Mouse (Mus musculus) spleen, postnatal 10 days (tissue): ENCODE measurements around the gene Gli2.

Source experiments
- DNase-seq, 2 experiments: peaks; one replicate each; pipeline ENCODE4 v3.0.0; 2021 to 2022; ENCODE audit warnings: low spot score in 2 of 2

Gli2 gene

DNA sequence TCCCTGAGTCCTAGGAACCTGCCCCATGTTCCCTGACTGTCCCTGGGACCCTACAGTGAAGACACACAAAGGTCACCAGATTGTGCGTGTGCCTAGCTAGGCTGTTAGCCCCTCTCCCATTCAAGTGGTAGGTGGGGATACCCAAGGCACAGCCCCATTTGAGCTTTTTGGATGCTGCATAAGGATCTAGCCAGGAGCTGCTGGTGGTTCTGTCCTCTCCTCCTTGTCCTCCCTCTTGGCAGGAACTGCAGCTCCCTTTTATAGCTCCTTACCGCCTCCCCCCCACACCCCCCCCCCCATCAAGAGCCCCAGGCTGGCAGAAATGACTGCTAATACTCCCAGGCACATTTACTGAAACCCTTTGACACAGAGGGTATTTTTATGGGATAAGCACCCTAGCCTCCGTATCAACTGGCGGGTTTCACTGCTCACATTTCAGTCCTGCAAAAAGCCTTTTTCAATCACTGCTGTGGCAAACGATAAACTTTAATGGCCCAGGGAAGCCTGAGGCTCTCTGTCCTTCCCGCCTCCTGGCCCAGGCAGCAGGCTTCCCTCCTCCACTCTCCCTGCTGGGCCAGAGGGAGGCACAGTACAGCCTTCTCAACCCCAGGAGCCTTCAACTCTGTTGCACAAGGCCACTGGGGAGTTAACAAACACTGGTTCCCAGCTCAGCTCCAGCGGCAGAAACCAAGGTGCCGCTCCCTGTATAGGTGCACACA, 151.4 kb downstream of the Gli2 start:
- no peak for DNase-seq

DNA sequence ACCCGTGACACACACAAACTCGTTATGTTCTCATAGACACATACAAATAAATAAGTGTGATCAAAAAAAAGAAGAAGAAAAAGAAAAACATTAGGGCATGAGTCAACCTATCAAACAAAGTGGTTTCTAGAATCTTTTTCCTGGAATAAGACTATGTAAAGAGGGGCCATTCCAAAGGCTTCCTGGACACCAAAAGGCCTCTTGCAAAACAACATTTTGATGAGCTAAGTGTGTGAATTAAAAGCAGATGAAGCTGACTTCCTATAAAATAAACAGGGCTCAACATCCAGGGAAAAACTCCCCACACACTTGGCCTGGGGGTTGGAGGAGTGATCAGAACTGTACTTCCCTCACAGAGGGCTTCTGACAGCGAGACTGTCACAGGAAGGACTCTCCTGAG, 155.1 kb downstream of the Gli2 start:
- DNase-seq, result no peak

GRCm38 (mm10) chr1:118895026-118895762, 158.2 kb downstream of the Gli2 start:
- DNase-seq, result no peak

DNA sequence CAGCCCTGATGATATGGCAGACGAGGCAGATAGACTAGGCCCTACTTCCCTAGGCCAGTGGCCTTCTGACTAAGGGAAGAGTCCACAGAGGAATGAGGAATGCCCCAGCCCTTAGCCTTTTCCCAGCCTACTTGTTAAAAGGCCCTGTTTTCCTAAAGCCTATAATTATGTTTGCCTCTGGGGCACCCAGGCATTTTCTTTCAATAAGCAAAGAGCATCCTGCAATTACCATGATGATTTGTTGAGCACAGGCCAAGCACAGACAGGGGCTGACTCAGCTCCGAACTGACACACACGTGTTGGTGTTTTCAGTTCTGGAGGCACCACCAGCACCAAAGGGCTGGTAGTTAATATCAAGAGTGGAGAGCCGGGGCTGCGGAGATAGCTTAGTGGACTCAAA, 162.0 kb downstream of the Gli2 start:
- no peak for DNase-seq

DNA sequence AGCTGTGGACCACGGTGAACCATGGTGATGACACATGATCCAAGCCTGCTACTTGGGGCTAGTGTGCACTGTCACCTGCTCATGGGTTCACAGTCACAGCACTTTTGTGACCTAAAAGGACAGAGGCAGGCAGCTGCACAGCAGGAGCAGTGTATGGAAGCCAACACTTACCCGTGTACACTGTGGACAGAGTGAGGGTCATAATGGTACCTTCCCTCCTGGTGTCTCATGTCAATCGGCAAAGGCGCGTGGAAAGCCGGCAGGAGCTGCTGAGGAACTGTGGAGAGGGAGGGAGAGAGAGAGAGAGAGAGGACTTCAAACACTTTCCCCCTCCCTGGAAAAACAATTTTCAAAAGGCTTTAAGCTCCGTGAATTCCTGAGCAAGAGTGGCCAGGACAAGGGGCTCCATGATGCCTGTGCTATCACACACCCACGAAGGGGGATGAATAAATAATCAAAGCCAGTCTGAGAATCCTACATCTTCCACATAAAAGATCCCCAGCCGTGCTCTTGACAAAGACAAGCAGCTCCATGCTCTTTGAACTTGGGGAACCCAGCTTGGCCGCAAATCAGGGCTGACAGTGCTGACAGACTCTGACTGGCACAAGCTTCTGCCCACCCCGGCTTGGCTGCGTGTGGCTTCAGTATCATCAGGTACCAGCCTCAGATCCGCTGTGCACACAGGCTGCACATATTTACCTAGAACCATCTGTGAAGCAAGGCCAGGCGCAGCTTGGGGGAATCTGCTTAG, 163.1 kb downstream of the Gli2 start:
- DNase-seq, result no peak

DNA sequence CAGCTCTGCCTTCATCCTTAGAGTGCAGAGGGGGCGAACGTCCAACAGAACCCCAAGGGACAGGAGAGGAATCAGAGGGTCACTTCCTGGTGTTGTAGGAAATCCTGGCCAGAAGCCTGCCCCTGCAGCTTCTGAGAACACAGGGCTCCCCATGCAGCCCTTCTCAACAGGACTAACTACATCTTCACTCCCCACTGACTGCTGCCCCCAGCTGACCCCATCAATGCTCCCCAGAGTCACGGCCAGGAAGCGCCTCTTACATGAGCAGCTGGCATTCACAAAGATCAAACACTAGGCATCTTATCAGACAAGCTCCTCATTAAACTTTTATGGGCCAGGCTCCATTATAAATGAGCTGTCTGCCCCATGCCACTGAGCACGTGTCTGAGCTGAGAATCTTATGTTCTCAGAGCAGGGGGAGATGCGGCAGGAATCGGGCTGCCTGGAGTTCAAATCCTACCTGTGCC, 172.6 kb downstream of the Gli2 start:
- no peak for DNase-seq

GRCm38 (mm10) chr1:118878291-118878690, 175.1 kb downstream of the Gli2 start:
- DNase-seq, result no peak

DNA sequence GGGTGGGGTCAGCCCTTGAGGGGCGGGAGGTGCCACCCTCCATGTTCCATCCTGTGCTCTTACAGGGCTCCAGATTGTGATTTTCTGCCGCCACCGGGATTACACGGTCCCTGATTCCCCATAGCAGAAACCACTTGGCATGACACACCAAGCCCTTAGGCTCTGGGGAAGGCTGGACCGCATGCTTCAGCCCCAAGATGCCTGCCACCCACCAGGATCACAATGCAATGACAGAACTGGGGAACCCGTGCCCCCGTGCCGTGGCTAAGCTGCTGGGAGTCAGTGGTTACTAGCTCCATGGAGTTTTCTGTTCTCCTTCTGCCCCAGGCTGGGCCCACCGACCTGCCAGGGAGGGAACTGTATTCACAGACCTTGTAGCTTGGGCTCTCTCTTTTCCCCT, 178.2 kb downstream of the Gli2 start:
- no peak for DNase-seq

GRCm38 (mm10) chr1:118873559-118873958, 179.9 kb downstream of the Gli2 start:
- DNase-seq, result no peak

DNA sequence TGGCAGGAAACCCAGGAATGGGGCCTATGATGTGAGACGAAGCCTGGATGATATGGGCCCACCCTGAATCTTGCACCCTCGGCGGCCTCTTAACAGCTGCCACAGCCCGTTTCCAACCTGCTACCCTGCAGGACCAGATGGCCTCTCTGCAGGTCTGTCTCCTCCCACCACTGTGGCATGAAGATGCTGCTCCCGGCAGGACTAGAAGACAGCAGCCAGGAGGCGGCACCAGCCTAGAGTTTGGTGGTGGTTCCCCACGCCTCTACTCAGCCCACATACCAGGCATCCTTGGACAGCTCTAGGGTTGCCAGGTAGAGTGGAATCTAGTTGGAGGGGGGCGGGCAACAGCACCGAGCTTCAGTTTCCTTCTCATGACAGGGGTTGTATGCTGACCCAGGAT, 188.7 kb downstream of the Gli2 start:
- DNase-seq, result no peak

- DNase-seq, result no peak
Observed at GRCm38 (mm10) chr1:118864031-118864430, 189.4 kb downstream of the Gli2 start.

- no peak for DNase-seq
Observed at GRCm38 (mm10) chr1:118858101-118858500, 195.3 kb downstream of the Gli2 start.

GRCm38 (mm10) chr1:118830658-118831057, 222.8 kb downstream of the Gli2 start:
- DNase-seq, result no peak

GRCm38 (mm10) chr1:118826614-118827013, 226.8 kb downstream of the Gli2 start:
- no peak for DNase-seq

DNA sequence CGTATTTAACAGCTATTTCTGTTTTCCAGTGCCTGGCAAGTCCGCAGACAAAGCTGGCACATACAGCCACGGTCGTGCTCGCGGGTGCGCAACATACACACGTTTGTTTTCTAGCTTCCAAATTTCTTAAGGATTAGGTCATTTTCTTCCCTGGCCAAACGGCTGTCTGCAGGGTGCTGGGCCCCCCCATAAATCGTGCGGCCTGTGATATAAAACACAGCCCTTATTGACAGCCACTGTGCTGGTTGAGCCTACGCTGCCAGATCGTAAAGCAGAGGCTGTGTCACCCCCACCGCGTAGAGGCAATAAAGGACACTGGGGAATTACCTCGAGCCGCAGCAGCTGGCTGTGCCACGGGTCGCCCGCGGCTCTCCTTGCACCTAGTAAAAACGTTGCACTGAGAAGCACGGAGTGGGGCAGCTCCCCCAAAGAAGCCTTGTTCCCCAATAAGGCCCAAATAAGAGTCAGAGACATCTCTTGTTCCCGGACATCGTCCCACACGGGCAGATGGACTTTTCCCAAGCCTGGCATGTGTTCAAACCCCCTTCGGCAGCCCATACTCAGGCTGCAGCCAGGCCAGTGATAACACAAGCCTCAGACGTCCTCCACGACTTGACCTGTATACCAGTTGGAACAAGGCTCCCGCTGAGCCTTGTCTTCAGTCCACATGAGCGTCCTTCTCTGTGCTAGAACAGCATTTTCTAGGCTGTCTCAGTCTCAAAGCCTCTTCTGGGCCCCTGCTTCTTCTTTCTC, 227.8 kb downstream of the Gli2 start:
- no peak for DNase-seq

GRCm38 (mm10) chr1:118825035-118825434, 228.4 kb downstream of the Gli2 start:
- DNase-seq, result no peak

DNA sequence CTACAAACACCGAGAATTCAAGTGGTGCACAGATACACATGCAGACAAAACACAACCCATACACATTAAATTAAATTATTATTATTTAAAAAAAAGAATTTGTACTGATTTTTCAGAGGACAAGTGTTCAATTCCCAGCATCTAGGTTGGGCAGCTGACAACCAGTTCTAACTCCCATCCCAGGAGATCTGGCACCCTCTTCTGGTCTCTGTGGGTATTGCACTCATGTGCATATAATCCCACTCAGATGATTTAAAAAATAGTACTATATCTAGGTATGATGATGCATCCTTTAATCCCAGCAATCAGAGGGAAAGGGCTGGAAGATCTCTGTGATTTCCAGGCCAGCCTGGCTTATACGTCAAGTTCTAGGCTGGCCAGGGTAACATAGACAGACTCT, 231.2 kb downstream of the Gli2 start:
- DNase-seq, result no peak

GRCm38 (mm10) chr1:118815015-118815414, 238.4 kb downstream of the Gli2 start:
- DNase-seq, result no peak

DNA sequence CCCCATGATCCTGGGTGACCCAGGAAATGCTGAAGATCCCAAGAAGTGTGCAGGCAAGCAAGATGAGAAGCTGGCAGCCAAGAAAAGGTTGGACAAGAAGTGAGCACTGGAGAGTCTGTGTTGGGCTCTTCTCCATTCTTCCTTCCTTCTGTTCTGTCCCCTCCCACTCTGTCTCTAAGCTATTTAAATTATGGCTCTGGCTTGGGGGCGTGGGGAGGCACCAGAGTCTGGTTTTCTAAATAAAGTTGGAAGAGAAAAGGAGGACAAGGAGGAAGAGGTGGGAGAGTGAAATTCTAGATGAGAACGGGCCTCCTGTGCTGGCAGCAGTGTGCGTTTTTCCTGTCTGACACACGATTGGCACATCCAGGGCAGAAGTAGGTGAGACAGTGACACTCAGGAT, 243.1 kb downstream of the Gli2 start:
- no peak for DNase-seq

GRCm38 (mm10) chr1:118806727-118807126, 246.7 kb downstream of the Gli2 start:
- no peak for DNase-seq

DNA sequence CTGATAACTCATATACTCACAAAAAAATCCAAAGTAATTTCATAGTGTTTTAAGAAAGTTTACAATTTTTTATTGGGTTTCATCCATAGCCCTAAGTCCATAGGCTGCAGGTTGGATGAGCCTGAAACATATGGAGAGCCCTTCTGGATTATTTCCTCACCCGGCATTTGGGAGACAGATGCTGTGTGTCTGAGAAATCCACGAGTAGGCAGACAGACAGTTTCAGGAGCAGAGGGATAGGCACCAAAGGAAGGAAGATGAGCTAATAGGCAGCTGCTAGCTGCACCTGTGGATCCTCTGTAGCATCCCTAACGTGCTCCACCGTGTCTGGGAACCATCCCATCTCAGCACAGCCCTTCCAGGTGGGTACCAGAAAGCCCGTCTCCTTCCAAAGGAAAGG, 251.3 kb downstream of the Gli2 start:
- no peak for DNase-seq
